Mouse (Mus musculus) adrenal gland, postnatal 4 days (tissue): ENCODE results near the gene Tbkbp1. TPM values are rescaled to one million over a fixed set of nuclear protein-coding genes. Genes with fewer than 3 reads are reported as not detected.
"Not testable (repeated sequence)": the region's sequence is repeated elsewhere in the genome, so short reads cannot be mapped to it uniquely, and the experiment has no call there.

Experiments used
- DNase-seq, 2 experiments: peaks; one replicate each; pipeline ENCODE4 v3.0.0; 2021 to 2022; ENCODE audit warnings: low spot score in 2 of 2, mixed read lengths in 2 of 2
- long read RNA-seq, 2 experiments: library from polyadenylated mRNA; stranded (forward); transcript quantifications; one replicate each; pipeline ENCODE4 v2.0.0; 2021
- total RNA-seq, 2 experiments: library from RNA; stranded (reverse); gene quantifications; 2 replicates each; pipeline ENCODE4 v1.2.3; 2021

Tbkbp1 gene
- 10 to 100 TPM; 19.1 to 21.0 TPM for total RNA-seq
- long read RNA-seq, experiment 1, partial matches to known transcripts = 1 of 8 reads
- long read RNA-seq, experiment 1, other reads (novel, unspliced or antisense) = 6 of 8 reads
- long read RNA-seq, experiment 2, partial matches to known transcripts = 4 of 15 reads
- long read RNA-seq, experiment 2, other reads (novel, unspliced or antisense) = 10 of 15 reads

DNA sequence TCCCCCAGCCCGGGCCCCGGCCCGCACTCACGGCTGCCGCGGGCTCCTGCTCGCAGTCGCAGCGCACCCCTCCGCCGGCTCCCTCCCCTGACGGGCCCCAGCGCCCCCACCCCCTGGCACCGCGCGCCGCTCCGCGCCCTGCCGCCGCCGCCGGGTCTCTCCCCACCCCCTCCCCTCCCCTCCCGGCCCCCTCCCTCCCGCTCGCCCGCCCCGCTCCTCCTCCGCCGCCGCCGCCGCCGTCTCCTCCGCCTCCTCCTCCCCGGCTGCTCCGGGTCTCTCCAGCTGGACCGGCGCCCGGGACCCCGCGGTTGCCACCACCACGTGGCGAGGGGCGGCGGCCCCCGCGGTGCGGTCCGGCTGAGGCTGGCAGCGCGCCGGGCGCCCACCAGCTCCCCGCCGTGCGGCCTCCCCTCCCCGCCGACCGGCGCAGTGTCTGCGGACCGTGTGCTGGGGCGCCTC, at the start of gene Tbkbp1:
Gene Tbkbp1, minus strand, starts transcription at position 153 of the 459 bp plus-strand sequence.
- DNase-seq = no peak

DNA sequence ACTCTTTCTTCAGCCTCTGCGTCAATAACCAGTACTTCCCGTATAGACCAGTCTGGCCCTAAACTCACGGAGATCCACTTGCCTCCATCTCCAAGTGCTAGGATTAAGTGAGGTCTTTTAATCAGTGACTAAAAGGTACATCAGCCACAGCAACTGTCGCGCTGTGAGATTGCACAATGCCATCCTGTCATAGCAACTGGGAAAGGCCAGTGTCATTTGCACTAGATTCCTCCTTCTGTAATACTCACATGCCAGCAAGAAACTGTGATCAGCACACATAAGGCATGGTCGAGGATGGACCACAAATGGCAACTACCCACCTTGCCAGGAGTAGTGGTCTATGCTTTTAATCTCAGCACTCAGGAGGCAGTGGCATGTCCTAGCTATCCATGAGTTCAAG, 48.2 kb upstream of the Tbkbp1 start:
- DNase-seq = no peak

- no peak for DNase-seq
Measured at GRCm38 (mm10) chr11:97198601-97199000, 47.3 kb upstream of the Tbkbp1 start.

DNA sequence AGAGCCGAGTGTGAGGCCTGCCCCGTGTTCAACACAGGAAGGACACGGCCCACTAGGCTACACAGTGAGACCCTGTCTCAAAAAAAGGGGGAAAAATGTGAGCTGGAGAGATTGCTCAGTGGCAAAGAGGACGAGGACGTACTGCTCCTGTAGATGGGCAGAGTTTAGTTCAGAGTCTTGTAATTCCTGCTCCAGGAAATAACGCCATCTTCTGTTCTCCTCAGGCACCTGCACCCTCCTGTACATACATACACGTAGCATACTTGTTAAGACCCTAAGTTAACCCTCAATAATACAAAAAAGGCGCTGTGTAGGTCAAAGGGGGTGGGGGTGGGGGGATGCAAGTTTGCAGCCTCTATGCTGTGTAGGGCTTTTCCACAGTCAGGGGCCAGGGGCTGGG, 45.7 kb upstream of the Tbkbp1 start:
- DNase-seq = no peak

- no peak for DNase-seq
Measured at GRCm38 (mm10) chr11:97196541-97196940, 45.2 kb upstream of the Tbkbp1 start.

GRCm38 (mm10) chr11:97192621-97192951, 41.3 kb upstream of the Tbkbp1 start:
- no peak for DNase-seq

- DNase-seq = no peak
Measured at GRCm38 (mm10) chr11:97191915-97192620, 40.8 kb upstream of the Tbkbp1 start.

- no peak for DNase-seq
Measured at GRCm38 (mm10) chr11:97190992-97191391, 39.7 kb upstream of the Tbkbp1 start.

DNA sequence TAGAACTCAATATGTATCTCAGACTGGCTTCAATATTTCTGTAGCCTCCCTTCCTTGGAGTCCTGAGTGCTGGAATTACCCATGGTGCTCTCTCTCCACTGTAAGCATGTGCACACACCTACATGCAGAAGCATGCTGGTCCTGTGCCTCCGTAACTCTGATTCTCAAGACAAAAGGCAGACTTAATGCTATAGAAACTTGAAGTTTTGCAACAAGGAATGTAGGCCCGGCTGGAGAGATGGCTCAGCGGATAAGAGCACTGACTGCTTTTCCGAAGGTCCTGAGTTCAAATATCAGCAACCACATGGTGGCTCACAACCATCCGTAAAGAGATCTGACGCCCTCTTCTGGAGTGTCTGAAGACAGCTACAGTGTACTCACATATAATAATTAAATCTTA, 38.4 kb upstream of the Tbkbp1 start:
- not testable (repeated sequence) for DNase-seq

DNA sequence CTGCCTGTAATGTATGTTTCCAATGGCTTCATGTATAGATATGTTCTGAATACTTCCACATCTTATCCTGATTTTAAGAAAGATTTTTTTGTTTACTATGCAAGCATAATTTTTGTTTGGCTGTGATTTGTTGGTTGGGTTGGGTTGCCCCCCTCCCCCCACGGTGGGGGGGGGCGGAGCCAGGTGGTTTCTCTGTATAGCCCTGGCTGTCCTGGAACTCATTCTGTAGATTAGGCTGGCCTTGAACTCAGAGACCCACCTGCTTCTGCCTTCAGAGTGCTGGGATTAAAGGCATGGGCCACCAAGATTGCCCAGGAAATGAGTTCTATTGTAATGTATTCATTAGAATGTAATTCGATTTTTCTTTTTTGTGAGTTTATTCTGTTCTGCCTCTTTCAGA, 37.9 kb upstream of the Tbkbp1 start:
- no peak for DNase-seq

DNA sequence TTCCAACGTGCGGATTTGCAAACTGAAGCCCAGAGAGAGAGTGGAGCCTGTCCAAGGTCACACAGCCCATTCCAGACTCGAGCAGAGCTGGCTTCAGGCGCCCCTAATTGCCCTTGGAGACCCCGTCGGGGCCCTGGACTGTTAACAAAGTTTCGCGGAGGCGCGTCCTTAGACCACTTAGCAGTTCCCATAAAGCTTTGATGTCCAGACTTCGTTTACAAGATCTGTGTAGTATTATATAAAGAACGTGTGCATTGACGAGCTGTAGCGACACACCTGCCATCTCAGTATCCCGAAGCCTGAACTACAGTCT, 37.3 kb upstream of the Tbkbp1 start:
- no peak for DNase-seq

GRCm38 (mm10) chr11:97187764-97188642, 36.7 kb upstream of the Tbkbp1 start, which contains the start of gene Kpnb1:
Gene Kpnb1, minus strand, starts transcription at chr11:97187881.
- DNase-seq = peak; percentile 98 to 99

DNA sequence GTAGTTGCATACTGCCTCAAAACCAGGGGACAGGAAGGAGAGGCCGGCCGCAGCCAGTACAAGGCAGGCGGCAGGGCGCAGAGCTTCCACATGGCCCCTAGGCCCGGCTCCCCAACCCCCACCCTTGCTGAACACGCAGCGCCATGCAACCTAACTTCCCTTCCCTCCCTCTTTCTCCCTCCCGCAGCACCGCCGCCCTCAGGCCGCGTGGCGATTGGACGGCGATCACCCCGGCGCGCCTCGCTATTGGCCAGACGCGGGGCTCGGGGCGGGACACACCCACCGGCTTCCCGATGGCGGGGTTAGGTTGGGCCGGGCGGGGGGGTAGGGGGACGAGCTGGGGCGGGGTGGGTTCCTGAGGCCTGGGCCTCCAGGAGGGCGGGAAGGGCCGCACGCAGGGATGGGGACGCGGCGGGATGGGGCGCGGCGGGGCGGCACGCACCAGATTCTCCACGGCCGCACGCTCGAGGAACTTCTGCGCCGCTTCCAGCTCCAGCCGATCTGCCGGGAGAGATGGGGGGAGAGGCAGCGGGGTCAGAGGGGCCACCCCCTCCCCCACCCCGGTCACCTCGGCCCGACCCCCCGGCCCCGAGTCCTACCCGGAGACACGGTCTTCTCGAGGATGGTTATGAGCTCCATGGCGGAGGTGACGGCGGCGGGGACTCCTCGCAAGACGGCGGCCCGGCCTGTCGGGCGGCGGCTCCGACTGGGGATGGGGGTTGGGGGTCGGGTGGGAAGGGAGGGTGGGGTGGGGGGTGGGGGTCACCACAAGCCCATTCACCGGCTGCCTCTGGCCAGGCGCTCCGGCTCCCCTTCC, 35.9 kb upstream of the Tbkbp1 start:
- peak; percentile 97 for DNase-seq

DNA sequence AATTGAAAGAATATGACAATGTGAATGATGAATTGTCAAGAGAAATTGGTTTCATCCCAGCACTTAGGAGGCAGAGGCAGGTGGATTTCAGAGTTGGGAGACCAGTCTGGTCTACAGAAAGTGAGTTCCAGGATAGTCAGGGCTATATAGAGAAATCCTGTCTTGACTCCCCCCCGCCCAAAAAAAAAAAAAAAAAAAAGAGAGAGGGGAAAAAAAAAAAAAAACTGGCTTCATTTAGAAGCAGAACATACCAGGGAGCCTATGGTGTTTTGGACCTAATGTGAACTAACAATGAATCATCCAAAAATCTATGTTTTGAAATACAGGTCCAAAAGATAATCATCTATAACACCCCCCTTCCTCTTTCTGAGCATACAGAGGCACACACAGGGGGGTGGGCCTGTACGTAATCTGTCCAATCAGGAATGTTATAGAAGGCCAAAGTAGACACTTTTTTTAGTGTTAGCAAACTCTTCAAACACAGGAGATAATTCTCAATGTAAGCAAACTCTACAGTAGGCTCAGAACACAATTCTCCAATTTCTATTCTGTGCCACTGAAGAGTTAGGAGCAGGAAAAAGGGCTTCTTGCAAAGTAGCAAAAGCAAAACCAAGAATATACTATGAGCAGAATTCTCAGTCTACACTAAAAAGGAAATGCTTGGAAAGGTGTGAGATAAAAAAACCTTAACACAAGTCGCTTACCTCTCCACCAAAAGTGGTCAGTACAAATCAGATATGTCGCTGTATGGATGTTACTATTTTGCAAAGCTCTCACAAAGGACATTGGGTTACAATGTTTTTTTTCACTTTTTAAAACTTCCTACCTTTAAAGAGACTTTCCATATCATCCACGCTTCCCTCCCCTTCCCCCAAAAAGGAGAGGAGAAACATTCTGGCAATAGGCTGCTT, 34.7 kb upstream of the Tbkbp1 start:
- DNase-seq = no peak

- no peak for DNase-seq
Measured at GRCm38 (mm10) chr11:97184875-97185274, 33.6 kb upstream of the Tbkbp1 start.

DNA sequence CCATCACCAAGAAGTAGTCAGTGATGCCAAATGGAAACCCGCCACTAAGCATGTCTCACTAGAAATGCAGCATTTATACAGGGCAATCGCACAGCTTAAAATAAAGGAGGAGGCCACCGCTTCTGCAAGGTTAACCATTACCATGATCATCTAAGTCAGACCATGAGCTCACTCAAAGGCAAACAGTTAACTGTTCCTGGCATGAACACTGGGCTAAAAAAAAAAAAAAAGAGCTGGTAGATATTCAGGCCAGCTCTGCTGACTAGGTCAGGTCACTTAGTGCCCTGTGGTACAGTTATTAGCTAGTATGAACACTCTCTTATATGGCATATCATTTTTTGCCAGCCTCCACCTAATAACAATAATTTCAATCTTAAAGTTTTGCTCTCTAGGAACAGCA, 31.2 kb upstream of the Tbkbp1 start:
- DNase-seq = no peak

- DNase-seq = no peak
Measured at GRCm38 (mm10) chr11:97181061-97181460, 29.8 kb upstream of the Tbkbp1 start.

DNA sequence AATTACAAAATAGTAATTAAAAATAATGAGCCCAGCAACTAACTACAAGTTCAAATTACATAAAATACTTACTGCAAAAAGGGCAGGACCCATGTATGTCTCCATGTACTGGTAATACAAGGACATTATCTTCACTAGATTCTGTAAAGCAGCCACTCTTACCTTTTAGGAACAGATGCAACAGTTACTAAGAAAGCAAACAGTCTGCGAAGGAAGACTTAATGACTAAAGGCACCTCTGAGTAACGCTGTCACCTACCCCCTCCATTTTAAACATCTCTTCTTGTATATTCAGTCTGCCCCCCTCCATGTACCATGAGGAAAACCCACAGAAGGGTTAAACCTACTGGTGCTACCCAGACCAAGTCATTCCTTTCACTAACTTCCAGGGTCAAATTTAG, 26.9 kb upstream of the Tbkbp1 start:
- DNase-seq = no peak

DNA sequence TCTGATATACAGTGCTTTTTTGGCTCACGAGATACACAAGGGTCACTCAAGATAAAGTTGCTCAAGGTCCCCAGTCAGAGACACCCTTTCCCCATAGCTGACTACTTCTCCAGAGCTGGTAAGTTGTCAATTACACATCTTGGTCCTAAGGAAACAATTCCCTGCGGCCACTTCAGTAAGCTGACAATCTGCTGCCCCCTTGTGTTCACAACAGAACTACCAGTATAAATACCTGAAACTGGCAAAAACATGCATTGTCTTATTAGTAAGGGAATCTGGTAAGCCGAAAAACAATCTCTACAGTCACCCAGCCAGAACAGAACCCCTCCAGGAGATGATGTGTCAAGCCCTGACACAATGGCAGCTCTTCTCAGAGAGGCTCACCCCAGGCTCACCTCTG, 25.6 kb upstream of the Tbkbp1 start:
- no peak for DNase-seq

DNA sequence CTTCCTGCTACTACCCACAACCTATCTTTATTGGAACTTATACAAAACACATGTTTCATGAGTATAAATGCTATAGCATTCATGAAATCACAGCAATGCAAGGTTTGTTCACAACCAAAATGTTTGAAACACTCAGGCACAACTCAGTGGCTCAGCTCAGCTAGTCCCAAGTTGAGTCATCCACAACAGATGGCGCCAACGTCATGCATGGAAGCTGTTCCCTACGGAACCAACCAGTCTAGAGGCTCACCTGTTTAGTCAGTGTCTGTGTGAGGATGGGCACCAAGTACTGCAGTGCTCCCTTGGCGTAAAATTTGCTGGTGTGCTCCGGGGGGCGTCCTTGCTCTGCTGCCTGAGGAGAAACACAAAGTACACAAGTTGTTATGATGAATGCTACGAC, 24.2 kb upstream of the Tbkbp1 start:
- DNase-seq = no peak
